Mouse (Mus musculus) liver, embryonic 14.5 days (tissue): ENCODE data around the gene Farp1. TPM values are rescaled to one million over a fixed set of nuclear protein-coding genes. Genes with fewer than 3 reads are reported as not detected.

Experiments used
- ATAC-seq: fragments of 200-750 bp; cut with Nextera tagmentation; 2 replicates; pipeline ENCODE4 v1.8.0; 2017; ENCODE audit warnings: moderate number of reproducible peaks, mild to moderate bottlenecking, moderate library complexity; ENCODE audit not compliant: insufficient read depth
- DNase-seq, 3 experiments: peaks; one replicate each; pipeline ENCODE4 v3.0.0-alpha.2; 2012 to 2013; ENCODE audit warnings: low read depth in 3 of 3, low spot score in 3 of 3
- H3K27ac ChIP-seq: fragments of 300-500 bp; sonication (generic); 2 replicates; pipeline ENCODE4 v1.5.1; 2014; ENCODE audit warnings: moderate library complexity, mild to moderate bottlenecking, control low read depth, inconsistent platforms
- H3K27me3 ChIP-seq: fragments of 300-500 bp; sonication (generic); 2 replicates; pipeline ENCODE4 v1.6.1; 2014; ENCODE audit warnings: mild to moderate bottlenecking, low read length, moderate library complexity; ENCODE audit not compliant: control insufficient read depth, insufficient read depth
- H3K36me3 ChIP-seq: fragments of 300-500 bp; sonication (generic); replicated peaks from 2 replicates; pipeline ENCODE4 v1.6.1; 2014; ENCODE audit warnings: low read depth; ENCODE audit not compliant: control insufficient read depth, insufficient read depth
- H3K4me1 ChIP-seq, 2 experiments: fragments of 200-500 bp in 1 of 2; fragments of 300-500 bp in 1 of 2; sonication (generic) in 1 of 2; replicated peaks; 2 replicates each; pipeline ENCODE4 v1.6.1; 2012 to 2014; ENCODE audit warnings: antibody characterized with exemption in 1 of 2, inconsistent platforms in 1 of 2, low read length in 1 of 2; ENCODE audit not compliant: control insufficient read depth in 2 of 2, insufficient read depth in 2 of 2
- H3K4me2 ChIP-seq: fragments of 300-500 bp; sonication (generic); 2 replicates; pipeline ENCODE4 v1.6.1; 2014; ENCODE audit warnings: low read depth, mild to moderate bottlenecking, control low read depth, moderate library complexity
- H3K4me3 ChIP-seq, 2 experiments: fragments of 200-500 bp in 1 of 2; fragments of 300-500 bp in 1 of 2; sonication (generic) in 1 of 2; 2 replicates each; pipeline ENCODE4 v1.5.1; 2012 to 2014; ENCODE audit warnings: low read depth in 2 of 2, low read length in 2 of 2, mild to moderate bottlenecking in 2 of 2, control low read depth in 1 of 2, inconsistent platforms in 1 of 2, moderate library complexity in 1 of 2; ENCODE audit not compliant: insufficient read depth in 1 of 2
- H3K9ac ChIP-seq: fragments of 300-500 bp; sonication (generic); replicated peaks from 2 replicates; pipeline ENCODE4 v1.6.1; 2014; ENCODE audit warnings: mild to moderate bottlenecking, control low read depth, moderate library complexity
- H3K9me3 ChIP-seq: fragments of 300-500 bp; sonication (generic); 2 replicates; pipeline ENCODE4 v1.6.1; 2016; ENCODE audit warnings: low read length, mixed read lengths; ENCODE audit not compliant: control insufficient read depth
- CTCF ChIP-seq: IDR thresholded peaks from 2 replicates; pipeline ENCODE4 v1.5.1; 2016; ENCODE audit warnings: antibody characterized with exemption, low read depth, control low read depth
- EP300 ChIP-seq: IDR thresholded peaks from 2 replicates; pipeline ENCODE4 v1.6.1; 2016; ENCODE audit warnings: antibody characterized with exemption, low read depth
- WGBS: fragments of 180-500 bp; shearing (Covaris S2); extraction: QIAGEN DNeasy Blood & Tissue Kit; methylation state at CpG from one replicate; pipeline ENCODE4 v1.1.7; 2014; ENCODE audit not compliant: insufficient replicate concordance; 5-methylcytosine and 5-hydroxymethylcytosine counted together
- polyA plus RNA-seq, 2 experiments: library from polyadenylated mRNA; depleted of rRNA in 1 of 2; stranded (reverse) in 1 of 2; unstranded in 1 of 2; fragments of >200 nt; fragmentation: Nextera tagmentation in 1 of 2; extraction: Ambion mirVana in 1 of 2; gene quantifications; 2 replicates each; pipeline versions ENCODE4 v1.2.1 to v1.2.3; 2012 to 2014

Farp1 gene
- polyA plus RNA-seq, 2 experiments = 3.0 to 4.3 TPM

- Histone ChIP-seq H3K4me3 (no peak overlapping the region), H3K4me2 (no peak overlapping the region), H3K9ac (no peak overlapping the region), H3K27ac (no peak overlapping the region), H3K9me3 (no peaks in the 10 kb centered on the region), H3K27me3 (no peaks in the 10 kb centered on the region), H3K36me3 (no peaks in the 10 kb centered on the region), H3K4me1 (peaks cover 0 to 10% of the 10 kb centered on the region in 2 experiments; a peak in 2 of 4 replicates)
- TF ChIP-seq CTCF (no peak), EP300 (no peak)
- WGBS = 56% methylated on average over 5 of the region's 5 CpGs
- ATAC-seq = no peak
- DNase-seq = no peak
Observed at GRCm38 (mm10) chr14:121101531-121101930, 66.5 kb downstream of the Farp1 start.

GRCm38 (mm10) chr14:121102599-121102998, 67.6 kb downstream of the Farp1 start:
- H3K4me1 ChIP-seq = peaks cover 0 to 14% of the 10 kb centered on the region in 2 experiments; a peak in 2 of 4 replicates
- TF ChIP-seq CTCF (no peak), EP300 (no peak)
- no peaks in the 10 kb centered on the region for H3K27me3 ChIP-seq
- no peaks in the 10 kb centered on the region for H3K9me3 ChIP-seq
- no peak overlapping the region for H3K27ac ChIP-seq
- ATAC-seq (no peak), DNase-seq (no peak)
- H3K9ac ChIP-seq = no peak overlapping the region
- H3K36me3 ChIP-seq = no peaks in the 10 kb centered on the region
- 56% methylated on average over 5 of the region's 5 CpGs for WGBS
- H3K4me2 ChIP-seq = no peak overlapping the region
- no peak overlapping the region for H3K4me3 ChIP-seq

DNA sequence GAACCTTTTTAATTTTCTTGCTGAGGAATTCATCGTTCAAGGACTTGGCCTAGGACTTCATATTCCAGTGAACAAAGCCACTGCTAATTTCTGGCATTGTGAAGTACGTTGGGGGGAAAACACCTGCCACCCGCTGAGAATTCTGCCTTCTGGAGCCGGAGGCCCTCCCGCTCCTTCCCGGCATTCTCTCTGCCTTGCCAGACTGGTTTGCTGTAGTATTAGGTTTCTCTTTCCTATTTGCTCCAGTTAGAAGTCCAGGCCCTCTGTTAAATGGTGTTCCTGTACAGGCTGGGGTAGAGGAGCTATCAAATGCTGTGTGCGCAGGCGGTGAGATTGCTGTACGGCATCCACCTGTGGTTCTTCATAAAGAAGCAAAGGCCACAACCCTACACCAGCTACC, 68.5 kb downstream of the Farp1 start:
- Histone ChIP-seq H3K27ac (no peak overlapping the region), H3K4me2 (no peak overlapping the region), H3K36me3 (no peaks in the 10 kb centered on the region), H3K9ac (no peak overlapping the region), H3K4me1 (peaks cover 0 to 12% of the 10 kb centered on the region in 2 experiments; a peak in 2 of 4 replicates), H3K4me3 (no peak overlapping the region), H3K27me3 (no peaks in the 10 kb centered on the region), H3K9me3 (no peaks in the 10 kb centered on the region)
- TF ChIP-seq EP300 (no peak), CTCF (no peak)
- DNase-seq (no peak), ATAC-seq (no peak)
- WGBS = 81% methylated on average over 9 of the region's 9 CpGs

DNA sequence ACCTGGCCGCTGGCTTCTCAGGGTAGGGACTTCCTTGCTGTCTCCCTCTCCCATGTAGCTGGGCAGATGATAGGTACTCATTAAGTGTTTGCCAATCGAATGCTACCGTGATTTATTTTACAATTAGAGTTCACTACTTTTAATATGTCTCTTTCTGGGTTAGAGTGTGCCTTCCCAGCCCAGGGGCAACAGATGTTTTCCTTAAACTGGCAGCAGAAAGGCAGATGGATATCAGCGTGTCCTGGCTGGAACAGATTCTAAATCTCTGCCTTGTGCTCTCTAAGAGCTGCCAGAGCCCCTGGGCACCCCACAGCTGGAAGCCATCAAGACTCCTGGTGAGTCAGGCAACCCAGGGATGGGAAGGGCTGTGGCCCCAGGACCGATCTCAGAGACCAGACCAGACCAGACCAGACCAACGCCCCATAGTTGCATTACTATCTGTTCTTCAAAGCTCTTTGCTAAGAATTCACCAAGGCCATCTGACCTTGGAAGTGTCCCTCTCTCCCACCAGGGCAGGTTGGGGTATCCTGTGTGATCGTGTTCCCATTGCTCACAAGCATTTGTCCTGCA, 69.8 kb downstream of the Farp1 start:
- H3K27ac ChIP-seq = no peak overlapping the region
- no peaks in the 10 kb centered on the region for H3K9me3 ChIP-seq
- H3K4me1 ChIP-seq = peaks cover 0 to 15% of the 10 kb centered on the region in 2 experiments; a peak in 2 of 4 replicates
- ATAC-seq (no peak), DNase-seq (no peak)
- H3K36me3 ChIP-seq = no peaks in the 10 kb centered on the region
- no peak overlapping the region for H3K4me3 ChIP-seq
- TF ChIP-seq CTCF (no peak), EP300 (no peak)
- 56% methylated on average over 7 of the region's 7 CpGs for WGBS
- H3K4me2 ChIP-seq = no peak overlapping the region
- no peaks in the 10 kb centered on the region for H3K27me3 ChIP-seq
- no peak overlapping the region for H3K9ac ChIP-seq

DNA sequence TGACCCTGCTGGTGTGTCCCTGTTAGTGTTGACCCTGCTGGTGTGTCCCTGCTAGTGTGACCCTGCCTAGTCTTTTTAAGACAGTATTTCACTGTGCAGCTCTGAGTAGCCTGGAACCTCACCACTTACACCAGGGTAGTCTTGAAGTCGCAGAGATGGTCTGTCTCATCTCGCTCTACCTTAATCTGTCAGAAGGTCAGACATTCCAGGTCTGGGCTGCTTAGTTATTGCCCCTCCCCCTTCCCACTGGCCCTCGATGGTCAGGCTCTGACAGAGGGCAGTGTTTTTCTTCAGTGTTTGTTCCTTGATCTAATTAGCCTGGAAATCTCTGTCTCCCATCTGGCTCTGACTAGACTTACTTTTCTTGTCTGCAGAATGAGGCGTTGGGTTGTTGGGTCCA, 71.9 kb downstream of the Farp1 start:
- 57% methylated on average over 4 of the region's 4 CpGs for WGBS
- ATAC-seq = no peak
- H3K27me3 ChIP-seq = no peaks in the 10 kb centered on the region

More for the DNA sequence above, 71.9 kb downstream of the Farp1 start:
- TF ChIP-seq EP300 (no peak), CTCF (no peak)
- Histone ChIP-seq H3K9me3 (no peaks in the 10 kb centered on the region), H3K4me3 (no peak overlapping the region), H3K36me3 (no peaks in the 10 kb centered on the region), H3K4me2 (no peak overlapping the region), H3K4me1 (peaks cover 0 to 7% of the 10 kb centered on the region in 2 experiments; a peak in 2 of 4 replicates), H3K27ac (no peak overlapping the region), H3K9ac (no peak overlapping the region)
- no peak for DNase-seq
